Mouse (Mus musculus) heart, adult 8-10 months (tissue): ENCODE measurements around the gene Ube4a. TPM values are rescaled to one million over a fixed set of nuclear protein-coding genes. Genes with fewer than 3 reads are reported as not detected.
A peak's percentile ranks its signal among the peaks of the same experiment; 100 is the strongest.

ENCODE experiments used
- DNase-seq: peaks from one replicate; pipeline ENCODE4 v3.0.0; 2022; ENCODE audit warnings: low spot score
- total RNA-seq, 4 experiments: library from RNA; stranded (reverse); gene quantifications; 2 replicates each; pipeline ENCODE4 v1.2.4; 2022

The Ube4a gene
- total RNA-seq: 10 to 100 TPM; 33.8 to 42.1 (median 35.3) TPM

DNA sequence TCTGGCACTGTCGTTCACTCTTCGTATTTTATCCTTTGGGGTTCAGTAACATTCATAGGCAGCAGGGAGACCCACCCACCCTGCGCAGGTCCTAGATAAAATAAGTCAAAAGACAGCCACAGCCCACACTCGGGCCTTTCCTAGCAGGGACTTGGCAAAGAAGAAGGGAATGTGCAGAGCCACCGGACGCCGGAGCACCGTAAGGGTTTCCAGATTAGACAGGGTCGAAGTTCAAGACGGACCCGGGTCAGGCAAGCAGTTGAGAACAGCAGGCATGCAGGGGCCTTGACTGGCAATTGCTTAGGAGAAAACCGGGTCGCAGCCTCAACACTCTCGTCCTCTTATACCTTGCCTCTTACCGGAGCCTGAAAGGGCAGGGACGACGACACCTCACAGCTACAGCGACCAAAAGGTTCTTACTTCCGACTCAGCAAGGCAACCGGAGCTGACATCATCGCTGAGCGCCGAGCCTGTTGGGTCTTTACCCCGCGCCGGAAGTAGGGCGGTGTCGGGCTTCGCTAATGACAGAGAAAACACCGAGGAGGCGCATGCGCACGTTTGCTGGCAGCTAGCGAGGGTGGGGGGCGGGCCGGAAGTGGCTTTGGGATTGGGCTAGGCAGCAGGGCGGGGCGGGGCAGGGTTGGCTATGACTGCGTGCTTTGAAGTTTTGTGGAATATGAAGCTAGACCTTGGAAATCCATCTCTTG, at the start of gene Ube4a:
Gene Ube4a (minus strand): TSS at position 475 of the 707 bp plus-strand sequence.
- DNase-seq: peak; percentile 99

DNA sequence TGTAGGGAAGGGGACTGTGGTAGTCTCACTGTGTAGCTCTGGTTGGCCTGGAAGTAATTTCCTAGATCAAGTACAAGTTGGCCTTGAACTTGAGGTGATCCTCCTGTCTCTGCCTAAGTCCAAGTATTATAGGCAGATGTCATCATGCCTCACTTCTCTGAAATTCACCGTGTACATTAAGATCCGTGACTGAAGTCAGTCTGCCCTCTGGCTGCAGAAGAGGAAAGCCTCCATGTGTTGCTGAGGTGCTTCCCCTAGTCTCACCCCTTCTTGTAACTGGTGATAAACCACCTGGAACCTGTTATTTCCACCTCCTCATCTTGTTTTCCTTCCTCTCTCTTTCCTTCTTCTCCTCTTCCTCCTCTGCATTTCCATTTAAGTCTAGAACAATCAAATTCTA, 49.5 kb upstream of the Ube4a start:
- DNase-seq: no peak

- DNase-seq: no peak
Measured at GRCm38 (mm10) chr9:45011291-45011690, 45.9 kb upstream of the Ube4a start.

DNA sequence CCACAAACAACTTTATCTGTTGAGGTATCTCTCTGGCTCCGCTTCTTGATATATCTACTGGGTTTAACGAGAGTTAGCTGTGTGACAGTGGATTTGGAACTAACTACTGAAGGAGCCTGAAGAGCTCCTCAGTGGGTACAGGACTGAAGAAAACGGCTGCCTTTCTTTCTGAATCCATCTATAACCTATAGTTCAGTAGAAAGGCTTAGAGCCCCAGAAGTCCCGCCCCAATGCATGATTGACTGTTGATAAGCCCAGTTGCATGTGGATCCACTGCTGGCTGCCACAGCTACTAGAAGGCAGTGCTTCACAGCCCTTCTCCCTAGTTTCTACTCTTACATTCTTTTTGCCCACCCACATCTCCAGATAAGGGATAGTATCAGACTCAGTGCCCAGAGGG, 45.1 kb upstream of the Ube4a start:
- no peak for DNase-seq

GRCm38 (mm10) chr9:45009180-45010078, 44.0 kb upstream of the Ube4a start, which contains the start of gene Cd3e:
TSS of gene Cd3e (minus strand) at chr9:45009627.
- DNase-seq: no peak

- DNase-seq: no peak
Measured at GRCm38 (mm10) chr9:45008342-45008741, 42.9 kb upstream of the Ube4a start.

GRCm38 (mm10) chr9:45007404-45007803, 42.0 kb upstream of the Ube4a start:
- no peak for DNase-seq

DNA sequence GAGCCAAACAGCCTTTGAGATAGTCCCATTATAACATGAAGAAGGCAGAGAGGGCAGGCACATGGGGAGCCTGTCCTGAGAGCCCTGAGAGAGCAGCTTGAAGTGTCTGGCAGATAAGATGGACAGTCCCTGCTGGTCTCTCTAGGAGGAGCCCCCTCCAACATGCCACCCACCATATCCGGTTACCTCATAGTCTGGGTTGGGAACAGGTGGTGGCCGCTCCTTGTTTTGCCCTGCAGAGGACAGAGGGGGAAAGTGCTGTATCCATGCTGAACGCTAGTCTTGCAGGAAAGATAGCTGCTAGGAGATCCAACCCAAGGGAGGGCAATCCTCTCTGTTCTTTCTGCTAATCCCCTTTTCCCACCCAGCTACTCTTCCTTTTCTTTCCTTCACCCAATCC, 34.8 kb upstream of the Ube4a start:
- DNase-seq: no peak

DNA sequence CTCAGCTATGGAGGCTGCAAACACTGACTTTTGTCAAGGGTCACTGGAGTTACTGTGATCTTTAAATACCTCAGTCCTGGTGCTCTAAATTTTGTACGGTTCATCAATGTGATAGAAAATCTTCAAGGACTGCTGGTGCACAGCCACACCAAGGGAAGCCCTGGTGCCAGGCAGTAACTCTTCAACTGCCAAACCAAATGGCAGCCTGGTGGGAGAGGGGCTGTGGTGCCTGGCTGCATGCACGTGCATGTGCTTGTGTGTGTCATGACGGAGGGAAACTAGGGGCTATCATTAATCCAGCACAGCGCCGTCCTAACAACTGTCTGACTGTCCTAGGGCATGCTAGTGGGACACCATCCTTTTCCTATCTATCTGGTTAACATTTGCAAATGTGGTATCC, 34.4 kb upstream of the Ube4a start:
- no peak for DNase-seq

- no peak for DNase-seq
Measured at GRCm38 (mm10) chr9:44999171-44999570, 33.8 kb upstream of the Ube4a start.

GRCm38 (mm10) chr9:44998138-44998537, 32.7 kb upstream of the Ube4a start:
- no peak for DNase-seq

DNA sequence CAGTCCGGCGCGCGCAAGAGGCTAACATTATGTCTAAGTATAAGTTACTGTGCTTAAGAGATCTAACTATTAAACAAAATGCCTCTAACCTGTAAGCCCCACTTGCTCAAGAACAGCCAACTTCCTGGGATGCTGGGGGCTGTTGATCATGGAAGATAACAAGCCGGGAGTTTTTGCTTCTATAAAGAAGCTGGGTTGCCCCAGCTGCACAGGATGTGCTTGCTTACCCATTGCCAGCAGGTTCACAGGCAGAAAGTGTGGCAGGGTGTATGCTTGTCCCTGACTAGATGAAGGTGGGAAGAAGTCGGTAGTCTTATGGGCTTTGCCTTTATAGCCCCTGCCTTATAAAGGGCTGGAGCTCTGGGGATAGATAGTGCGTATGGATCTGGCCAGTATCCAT, 31.2 kb upstream of the Ube4a start:
- no peak for DNase-seq

GRCm38 (mm10) chr9:44994962-44995361, 29.6 kb upstream of the Ube4a start:
- no peak for DNase-seq

- no peak for DNase-seq
Measured at GRCm38 (mm10) chr9:44993268-44993667, 27.9 kb upstream of the Ube4a start.

DNA sequence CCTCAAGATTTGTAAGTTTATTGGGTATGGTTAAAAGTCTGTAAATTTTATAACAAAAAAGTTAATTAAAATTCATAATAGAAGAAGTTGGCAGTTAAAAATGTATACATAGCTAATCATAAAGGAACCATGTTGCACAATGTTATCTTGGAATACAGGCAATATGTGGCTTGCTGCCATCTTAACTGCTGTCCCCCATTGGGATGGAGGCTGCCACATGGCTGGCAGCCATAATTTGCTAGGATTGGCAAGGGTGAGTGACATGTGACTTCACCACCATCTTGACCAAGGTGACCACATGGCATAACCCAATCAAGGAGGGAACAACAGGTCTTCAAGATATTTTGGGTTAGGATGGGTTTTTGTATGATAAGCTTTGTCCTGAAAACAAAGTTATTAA, 26.9 kb upstream of the Ube4a start:
- no peak for DNase-seq

GRCm38 (mm10) chr9:44991821-44992220, 26.4 kb upstream of the Ube4a start:
- no peak for DNase-seq

- DNase-seq: no peak
Measured at GRCm38 (mm10) chr9:44986976-44987375, 21.6 kb upstream of the Ube4a start.

DNA sequence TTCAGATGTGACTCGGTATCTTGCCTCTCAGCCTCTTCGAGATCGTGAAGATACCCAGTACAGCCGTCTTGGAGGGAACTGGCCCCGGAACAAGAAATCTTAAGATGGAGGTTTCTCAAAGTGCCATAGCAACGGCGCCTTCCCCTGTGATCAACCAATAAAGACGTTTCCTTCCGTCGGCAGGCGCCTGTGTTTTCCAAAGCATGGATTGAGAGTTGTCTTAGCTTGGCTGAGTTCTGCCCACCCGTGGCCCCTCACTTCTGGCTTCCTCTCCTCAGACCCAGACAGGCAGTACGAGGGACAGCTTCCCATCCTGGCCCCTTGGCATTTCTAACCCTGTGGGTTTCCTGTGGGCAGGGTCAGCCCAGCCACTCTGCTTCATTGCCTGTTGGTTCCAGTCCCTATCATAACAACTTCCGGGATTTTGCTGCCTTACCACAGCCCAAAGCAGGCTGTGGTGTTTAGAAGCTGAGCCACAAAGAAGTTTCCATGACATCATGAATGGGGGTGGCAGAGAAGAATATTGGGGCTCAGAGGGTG, 20.9 kb upstream of the Ube4a start:
- peak; percentile 19 for DNase-seq

- no peak for DNase-seq
Measured at GRCm38 (mm10) chr9:44985721-44986161, 20.3 kb upstream of the Ube4a start.

DNA sequence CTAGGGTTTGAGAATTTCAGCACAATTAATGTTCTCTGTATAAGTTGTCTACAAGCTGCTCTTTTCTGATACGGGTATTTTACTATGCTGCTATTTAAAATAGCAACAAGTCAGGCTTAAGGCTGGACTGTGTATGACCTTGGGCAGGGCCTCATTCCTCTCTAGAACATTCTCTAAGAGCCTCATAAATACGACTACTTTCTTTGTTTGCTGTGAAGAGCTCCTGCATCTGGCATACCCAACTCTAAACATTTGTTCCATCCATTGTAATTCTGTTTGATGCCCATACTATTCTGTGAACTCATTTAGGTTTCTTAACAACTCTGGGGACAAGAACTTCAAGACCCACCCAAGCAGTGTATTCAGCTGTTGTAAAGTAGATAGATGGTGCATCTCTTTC, 17.6 kb upstream of the Ube4a start:
- DNase-seq: no peak

GRCm38 (mm10) chr9:44982531-44982930, 17.1 kb upstream of the Ube4a start:
- DNase-seq: no peak

- DNase-seq: no peak
Measured at GRCm38 (mm10) chr9:44982081-44982480, 16.7 kb upstream of the Ube4a start.

DNA sequence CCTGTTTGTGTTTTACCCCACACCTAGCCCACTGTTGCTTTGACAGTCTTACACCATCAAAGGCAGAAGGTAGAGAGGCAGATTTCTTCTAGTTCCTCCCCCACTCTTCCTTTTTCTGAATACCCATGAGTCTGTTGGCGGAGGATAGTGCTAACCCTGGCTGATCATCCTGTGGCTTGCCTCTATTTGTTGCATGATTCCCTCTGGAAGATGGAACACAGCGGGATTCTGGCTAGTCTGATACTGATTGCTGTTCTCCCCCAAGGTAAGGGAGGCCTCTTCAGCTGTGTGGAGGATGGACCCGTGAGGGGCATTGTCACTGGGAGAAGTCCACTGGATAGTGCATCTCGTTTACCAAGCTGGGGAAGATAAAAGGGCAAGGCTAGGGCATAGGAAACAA, 16.3 kb upstream of the Ube4a start, which contains the start of gene Cd3d:
Gene Cd3d (plus strand): TSS at position 111 of the 400 bp plus-strand sequence.
- DNase-seq: no peak
